20 mouse cellular contexts compared by ENCODE assay signal in genomic region chr17:29323625-29324024, GRCm38 (mm10). TPM values are rescaled to one million over a fixed set of nuclear protein-coding genes. Genes with fewer than 3 reads are reported as not detected.
"Had no signal": no experiment of that assay in that cellular context is flagged by ENCODE, and none has a peak within 500 bp of the region (broad histone marks: within the 10 kb centered on the region; RNA-seq: fewer than 3 reads in every experiment).

No protein-coding gene starts in this region.

- H3K27ac ChIP-seq: kidney, embryonic 15.5 days; left cerebral cortex, adult 2 months; liver, embryonic 14.5 days; lung, embryonic 15.5 days; neural tube, embryonic 12.5 days; neural tube, embryonic 15.5 days; stomach, embryonic 15.5 days had no signal

- H3K4me2 ChIP-seq: midbrain, embryonic 11.5 days; neural tube, embryonic 12.5 days; neural tube, embryonic 15.5 days had no signal

- DNase-seq: kidney, postnatal 10 days; kidney, postnatal 36 days; layer of hippocampus, postnatal 36 days; lung, adult 18-20 months; lung, postnatal 10 days; lung, postnatal 36 days; midbrain, embryonic 14.5 days; retina, postnatal 1 day; right cerebral cortex, postnatal 25 days; spleen, adult 18-20 months; thymus, postnatal 25 days had no signal

- H3K9ac ChIP-seq: kidney, embryonic 15.5 days; liver, embryonic 14.5 days; lung, embryonic 15.5 days; neural tube, embryonic 12.5 days; neural tube, embryonic 15.5 days; stomach, embryonic 15.5 days had no signal

- H3K4me3 ChIP-seq: left cerebral cortex, adult 2 months; lung, embryonic 15.5 days; neural tube, embryonic 12.5 days; neural tube, embryonic 15.5 days; stomach, embryonic 15.5 days had no signal

- H3K36me3 ChIP-seq: kidney, embryonic 15.5 days; lung, embryonic 15.5 days; neural tube, embryonic 12.5 days; neural tube, embryonic 15.5 days; stomach, embryonic 15.5 days had no signal

- H3K9me3 ChIP-seq: kidney, embryonic 15.5 days; lung, embryonic 15.5 days; neural tube, embryonic 12.5 days; neural tube, embryonic 15.5 days; stomach, embryonic 15.5 days had no signal

RNA-seq across cellular contexts. Expression of gene Pi16, which starts 6.1 kb away (rescaled TPM):
- total RNA-seq: megakaryocyte-erythroid progenitor cell, adult 5-6 weeks had no signal
